Mouse (Mus musculus): ENCODE results near the gene Rac2. TPM values are rescaled to one million over a fixed set of nuclear protein-coding genes. Genes with fewer than 3 reads are reported as not detected.

Gene Rac2
- polyA plus RNA-seq, 1 experiment: not detected

DNA sequence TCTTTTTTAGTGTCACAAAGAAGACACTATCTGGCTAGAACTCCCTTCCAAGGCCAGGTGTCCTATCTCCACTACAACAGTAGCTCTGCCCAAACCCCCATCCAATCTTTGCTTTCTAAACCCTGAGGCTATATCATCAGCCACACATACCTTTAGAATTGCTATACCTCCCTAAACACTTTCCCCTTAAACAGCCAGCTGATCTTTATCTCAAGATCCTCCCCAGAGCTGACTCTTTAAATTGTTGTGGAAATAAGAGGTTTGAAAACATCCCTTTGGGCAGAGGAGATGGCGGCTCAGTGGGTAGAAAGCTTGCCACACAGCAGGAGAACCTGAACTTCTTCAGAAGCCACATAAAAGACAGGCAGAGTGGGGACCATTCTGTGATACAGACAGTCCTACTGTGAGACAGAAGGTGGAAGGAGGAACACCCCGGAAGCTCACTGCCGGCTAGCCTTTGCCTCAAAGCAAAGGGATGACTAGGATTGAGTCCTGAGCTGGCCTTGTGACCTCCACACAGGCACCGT, 3.8 kb upstream of the Rac2 start:
- WGBS: 68% methylated on average over 4 of the region's 4 CpGs
- Histone ChIP-seq H3K4me1 (ENCODE audit: control insufficient read depth, insufficient read depth, low read length) (peaks cover 16% of the 10 kb centered on the region), H3K4me3 (ENCODE audit: insufficient read depth, low read depth, low read length) (no peak overlapping the region), H3K27ac (ENCODE audit: insufficient read depth, low read depth, low read length) (no peak overlapping the region)
- TF ChIP-seq CTCF (IDR thresholded peaks at IDR 0.05; ENCODE audit: insufficient read depth, low read depth, low read length) (no peak), POLR2A (IDR thresholded peaks at IDR 0.05; ENCODE audit: insufficient read depth, low read depth, low read length) (no peak)

DNA sequence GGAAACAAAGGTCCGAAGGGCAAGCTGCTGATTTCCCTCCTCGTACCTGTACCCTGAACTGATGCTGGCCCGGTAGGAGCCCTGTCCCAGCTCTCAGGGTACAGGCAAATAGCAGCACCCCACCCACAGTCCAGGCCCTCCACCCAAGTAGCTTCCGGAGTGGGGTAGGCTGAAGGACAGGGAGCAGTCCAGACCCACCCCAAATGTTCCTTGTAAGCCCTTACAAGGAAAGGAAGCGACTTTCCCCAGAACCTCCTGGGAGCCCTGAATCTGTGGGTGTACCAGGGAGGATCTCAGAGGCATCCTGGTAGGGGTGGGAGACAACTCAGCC, 348 bp downstream of the Rac2 start:
- TF ChIP-seq CTCF (IDR thresholded peaks at IDR 0.05; ENCODE audit: insufficient read depth, low read depth, low read length): no peak
- no peak for TF ChIP-seq POLR2A (IDR thresholded peaks at IDR 0.05; ENCODE audit: insufficient read depth, low read depth, low read length)
- H3K27ac ChIP-seq (ENCODE audit: insufficient read depth, low read depth, low read length): no peak overlapping the region
- peaks cover 12% of the 10 kb centered on the region; the same call in 1 of the 2 replicates for H3K4me1 ChIP-seq (ENCODE audit: control insufficient read depth, insufficient read depth, low read length)
- H3K4me3 ChIP-seq (ENCODE audit: insufficient read depth, low read depth, low read length): peak overlapping the region; percentile 15; the same call in 1 of the 2 replicates
- WGBS: 90% methylated on average over 5 of the region's 5 CpGs

DNA sequence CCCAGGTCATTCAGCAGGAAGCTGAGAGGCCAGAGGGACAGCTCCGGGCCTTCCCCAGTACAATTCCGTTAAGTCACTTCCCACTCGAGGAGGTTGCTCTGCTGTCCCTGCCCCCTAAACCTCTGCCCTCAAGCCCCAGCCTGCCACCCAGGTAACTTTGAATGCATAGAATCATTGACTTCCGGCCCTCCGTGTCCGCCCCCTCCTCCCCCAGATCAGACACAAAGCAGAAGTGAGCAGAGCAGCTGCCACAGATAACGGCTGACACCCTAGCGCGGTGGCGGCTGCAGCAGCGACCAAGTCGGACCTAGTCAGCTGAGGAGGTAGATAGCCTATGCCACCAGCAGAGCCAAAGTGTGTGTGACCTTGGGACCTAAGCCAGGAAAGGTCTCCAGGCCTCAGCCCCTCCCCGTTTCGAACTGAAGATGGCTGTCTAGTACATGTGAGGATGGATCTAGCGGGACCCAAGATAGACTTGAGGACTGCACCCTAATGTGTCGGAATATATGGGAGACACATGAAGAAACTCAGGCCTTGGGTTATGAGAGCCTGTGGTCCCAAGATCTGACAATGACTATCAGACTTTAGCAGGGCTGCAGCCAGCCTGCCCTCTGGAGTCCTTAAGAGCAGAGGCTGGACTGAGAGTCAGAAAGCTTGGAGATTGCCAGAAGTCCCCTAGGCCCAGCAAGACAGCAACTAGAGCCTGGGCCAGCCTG, 871 bp downstream of the Rac2 start:
- Histone ChIP-seq H3K27ac (ENCODE audit: insufficient read depth, low read depth, low read length) (no peak overlapping the region), H3K4me3 (ENCODE audit: insufficient read depth, low read depth, low read length) (peak overlapping the region; percentile 15; the same call in 1 of the 2 replicates), H3K4me1 (ENCODE audit: control insufficient read depth, insufficient read depth, low read length) (peaks cover 12% of the 10 kb centered on the region; the same call in 1 of the 2 replicates)
- no peak for TF ChIP-seq CTCF (IDR thresholded peaks at IDR 0.05; ENCODE audit: insufficient read depth, low read depth, low read length)
- no peak for TF ChIP-seq POLR2A (IDR thresholded peaks at IDR 0.05; ENCODE audit: insufficient read depth, low read depth, low read length)
- 83% methylated on average over 16 of the region's 16 CpGs for WGBS

DNA sequence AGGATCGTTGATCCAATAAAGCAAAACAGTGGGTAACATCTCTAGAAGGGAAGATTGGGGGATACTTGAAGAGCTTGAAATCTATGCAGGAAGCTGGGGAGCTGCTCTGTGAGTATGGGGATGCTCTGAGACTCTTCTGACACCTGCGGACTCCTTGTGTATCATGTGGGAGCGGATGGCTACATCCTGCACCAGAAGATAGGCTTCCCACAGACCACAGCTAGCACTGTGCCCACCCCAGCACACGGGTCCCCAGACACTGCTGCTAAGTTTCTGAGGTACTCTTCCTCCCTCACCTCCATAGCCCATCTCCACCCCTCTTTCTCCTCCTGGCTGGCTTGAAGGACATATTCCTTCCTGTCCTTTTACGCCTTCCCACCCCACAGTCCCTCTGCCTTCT, 2.4 kb downstream of the Rac2 start:
- TF ChIP-seq POLR2A (IDR thresholded peaks at IDR 0.05; ENCODE audit: insufficient read depth, low read depth, low read length) (no peak), CTCF (IDR thresholded peaks at IDR 0.05; ENCODE audit: insufficient read depth, low read depth, low read length) (no peak)
- no peak overlapping the region for H3K4me3 ChIP-seq (ENCODE audit: insufficient read depth, low read depth, low read length)
- WGBS: 96% methylated on average over 5 of the region's 5 CpGs
- H3K27ac ChIP-seq (ENCODE audit: insufficient read depth, low read depth, low read length): no peak overlapping the region
- peaks cover 12% of the 10 kb centered on the region; the same call in 1 of the 2 replicates for H3K4me1 ChIP-seq (ENCODE audit: control insufficient read depth, insufficient read depth, low read length)

DNA sequence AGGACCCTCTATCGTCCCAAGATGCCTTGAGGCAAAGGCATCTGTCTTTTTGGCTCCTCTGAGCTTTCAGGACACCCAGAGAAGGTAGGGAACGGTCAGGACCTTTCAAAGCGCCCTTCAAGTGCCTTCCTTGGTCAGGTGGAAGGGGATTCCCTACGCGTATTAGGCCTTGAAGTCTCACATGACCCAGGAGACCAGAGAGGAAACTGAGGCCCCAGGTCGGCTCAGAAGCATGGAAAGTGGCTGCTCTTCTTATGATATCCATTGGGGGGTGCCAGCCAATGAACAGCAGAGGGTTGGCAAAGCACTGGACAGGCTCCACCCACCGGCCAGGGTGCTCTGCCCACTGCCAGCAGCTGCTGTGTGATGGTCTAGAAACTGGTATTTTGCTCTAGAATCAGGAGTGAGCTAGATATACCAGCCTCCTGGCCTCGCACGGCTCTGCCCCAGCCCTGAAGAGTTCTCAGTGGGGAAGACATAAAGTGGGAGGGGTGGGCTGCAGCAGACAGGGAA, 4.9 kb downstream of the Rac2 start:
- H3K27ac ChIP-seq (ENCODE audit: insufficient read depth, low read depth, low read length): no peak overlapping the region
- no peak overlapping the region for H3K4me3 ChIP-seq (ENCODE audit: insufficient read depth, low read depth, low read length)
- WGBS: 73% methylated on average over 9 of the region's 9 CpGs
- H3K4me1 ChIP-seq (ENCODE audit: control insufficient read depth, insufficient read depth, low read length): peaks cover 11% of the 10 kb centered on the region; the same call in 1 of the 2 replicates
- TF ChIP-seq CTCF (IDR thresholded peaks at IDR 0.05; ENCODE audit: insufficient read depth, low read depth, low read length) (no peak), POLR2A (IDR thresholded peaks at IDR 0.05; ENCODE audit: insufficient read depth, low read depth, low read length) (no peak)

DNA sequence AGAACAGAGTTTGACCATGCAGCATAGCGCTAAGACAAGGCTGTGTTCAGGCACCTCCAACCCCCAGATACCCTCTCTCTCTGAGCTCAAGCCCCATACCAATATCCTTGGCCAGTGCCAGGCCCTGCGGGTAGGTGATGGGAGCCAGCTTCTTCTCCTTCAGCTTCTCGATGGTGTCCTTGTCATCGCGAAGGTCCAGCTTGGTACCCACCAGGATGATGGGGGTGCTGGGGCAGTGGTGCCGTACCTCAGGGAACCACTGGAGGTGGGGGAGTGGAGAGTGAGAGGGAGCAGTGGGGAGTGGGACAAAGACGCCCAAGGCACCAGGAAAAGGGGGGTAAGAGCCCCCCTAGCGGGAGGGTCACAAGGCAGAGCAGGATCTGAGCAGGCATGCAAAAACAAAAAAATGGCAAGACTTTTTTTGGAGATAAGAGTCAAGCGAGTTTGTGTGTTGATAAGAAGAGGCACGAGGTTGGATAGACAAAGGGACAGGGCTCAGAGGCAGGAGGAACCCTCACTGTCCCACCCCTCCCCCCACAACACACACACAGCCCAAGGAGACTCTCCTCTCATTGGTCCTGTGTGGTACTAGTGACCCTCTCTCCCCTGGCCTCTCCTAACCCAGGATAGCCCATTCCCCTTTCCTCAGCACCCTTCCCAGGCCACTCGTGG, 7.7 kb downstream of the Rac2 start:
- no peak overlapping the region for H3K4me3 ChIP-seq (ENCODE audit: insufficient read depth, low read depth, low read length)
- WGBS: 80% methylated on average over 11 of the region's 11 CpGs
- TF ChIP-seq CTCF (IDR thresholded peaks at IDR 0.05; ENCODE audit: insufficient read depth, low read depth, low read length) (no peak), POLR2A (IDR thresholded peaks at IDR 0.05; ENCODE audit: insufficient read depth, low read depth, low read length) (no peak)
- peaks cover 4% of the 10 kb centered on the region; the same call in 1 of the 2 replicates for H3K4me1 ChIP-seq (ENCODE audit: control insufficient read depth, insufficient read depth, low read length)
- H3K27ac ChIP-seq (ENCODE audit: insufficient read depth, low read depth, low read length): no peak overlapping the region

DNA sequence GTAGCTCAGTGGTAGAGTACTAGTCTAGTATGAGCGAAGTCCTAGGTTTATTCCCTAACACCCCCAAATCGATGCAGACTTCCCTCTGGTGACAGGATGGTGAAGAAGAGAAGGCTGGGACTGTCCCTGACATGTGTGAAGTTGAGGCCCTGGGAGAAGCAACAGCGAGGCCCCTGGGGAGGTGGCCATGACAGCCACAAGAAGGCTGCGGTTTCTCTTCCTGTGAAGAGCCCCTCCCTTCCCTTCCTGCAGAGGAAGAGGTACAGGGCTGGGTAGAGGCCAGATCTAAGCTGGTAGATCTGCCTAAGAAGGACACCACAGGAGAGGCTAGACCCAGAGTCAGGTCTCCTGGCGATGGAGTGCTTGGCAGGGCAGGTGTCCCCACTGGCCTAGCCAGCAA, 8.6 kb downstream of the Rac2 start:
- H3K27ac ChIP-seq (ENCODE audit: insufficient read depth, low read depth, low read length): no peak overlapping the region
- TF ChIP-seq CTCF (IDR thresholded peaks at IDR 0.05; ENCODE audit: insufficient read depth, low read depth, low read length) (no peak), POLR2A (IDR thresholded peaks at IDR 0.05; ENCODE audit: insufficient read depth, low read depth, low read length) (no peak)
- peaks cover 12% of the 10 kb centered on the region for H3K4me1 ChIP-seq (ENCODE audit: control insufficient read depth, insufficient read depth, low read length)
- H3K4me3 ChIP-seq (ENCODE audit: insufficient read depth, low read depth, low read length): no peak overlapping the region
- 90% methylated on average over 5 of the region's 5 CpGs for WGBS

DNA sequence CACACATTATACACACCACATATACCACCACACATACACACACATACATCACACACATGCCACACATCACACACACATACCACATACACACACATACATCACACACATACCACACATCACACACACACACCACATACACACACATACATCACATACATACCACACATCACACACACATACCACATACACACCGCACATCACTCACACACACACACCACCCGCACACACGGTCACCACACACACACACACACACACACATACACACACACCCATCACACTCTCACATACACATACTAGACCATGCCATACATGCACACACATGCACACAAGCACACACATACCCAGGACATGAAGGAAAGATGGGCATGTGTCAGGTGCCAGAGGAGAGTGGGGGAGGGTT, 9.2 kb downstream of the Rac2 start:
- TF ChIP-seq POLR2A (IDR thresholded peaks at IDR 0.05; ENCODE audit: insufficient read depth, low read depth, low read length) (no peak), CTCF (IDR thresholded peaks at IDR 0.05; ENCODE audit: insufficient read depth, low read depth, low read length) (no peak)
- peaks cover 16% of the 10 kb centered on the region for H3K4me1 ChIP-seq (ENCODE audit: control insufficient read depth, insufficient read depth, low read length)
- no peak overlapping the region for H3K27ac ChIP-seq (ENCODE audit: insufficient read depth, low read depth, low read length)
- no peak overlapping the region for H3K4me3 ChIP-seq (ENCODE audit: insufficient read depth, low read depth, low read length)
- WGBS: 100% methylated on average over 3 of the region's 3 CpGs
